Mouse (Mus musculus): ENCODE data around the gene Ppm1h. TPM values are rescaled to one million over a fixed set of nuclear protein-coding genes. Genes with fewer than 3 reads are reported as not detected.

Gene Ppm1h
- total and polyA plus RNA-seq, 3 experiments = 1.2 to 1.3 (median 1.3) TPM

DNA sequence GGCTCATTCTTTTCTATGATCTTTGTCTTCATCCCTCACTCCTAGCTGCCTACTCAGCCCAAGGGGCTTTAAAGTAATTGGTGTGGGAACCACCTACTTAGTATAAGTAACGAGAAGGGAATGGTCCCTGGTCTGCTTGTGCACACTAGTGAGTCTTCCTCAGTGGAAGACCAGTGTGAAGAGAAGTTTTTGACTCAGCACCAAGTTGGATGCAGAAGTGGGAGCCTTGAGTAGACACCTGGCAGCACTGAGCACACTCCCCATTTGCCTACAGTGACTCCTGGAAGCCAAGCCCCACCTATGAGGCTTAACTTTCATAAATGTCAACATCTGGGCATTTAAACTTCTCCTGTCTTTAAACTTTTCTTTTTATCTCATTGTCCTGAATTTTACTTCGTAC, 81.2 kb downstream of the Ppm1h start:
- Histone ChIP-seq H3K9me3 (replicated peaks; ENCODE audit: low read length) (no peaks in the 10 kb centered on the region), H3K79me2 (replicated peaks; ENCODE audit: control insufficient read depth, extremely low read depth, insufficient read depth, poor library complexity, severe bottlenecking) (no peaks in the 10 kb centered on the region), H3K4me2 (ENCODE audit: insufficient read depth, low read depth, poor library complexity, severe bottlenecking) (no peak overlapping the region), H3K4me3 (replicated peaks in 1 of 3; ENCODE audit: low read depth in 2 of 3, low read length in 2 of 3, poor library complexity in 1 of 3) (no peak overlapping the region), H3K36me3 (replicated peaks in 1 of 2; ENCODE audit: control insufficient read depth in 1 of 2, insufficient read depth in 1 of 2, low read length in 1 of 2) (no peaks in the 10 kb centered on the region), H3K27ac (ENCODE audit: insufficient read depth, low read depth) (no peak overlapping the region), H3K27me3 (replicated peaks) (peaks cover 2% of the 10 kb centered on the region), H3K9ac (ENCODE audit: insufficient read depth, low read depth) (no peak overlapping the region), H3K4me1 (ENCODE audit: control insufficient read depth in 1 of 2, insufficient read depth in 2 of 2) (peaks cover 18 to 68% of the 10 kb centered on the region in 2 experiments)
- dilution Hi-C loops (cut with MboI; ENCODE audit: extremely low pct_ligation_motif_present, extremely low pct_unique_long_range_greater_than_20kb, low sequenced_read_pairs) (no loop called here), in situ Hi-C loops (cut with MboI; ENCODE audit: low pct_ligation_motif_present, low pct_unique_long_range_greater_than_20kb, low sequenced_read_pairs) (no loop called here)
- DNase-seq (ENCODE audit: extremely low read depth) = no peak
- TF ChIP-seq CHD1 (IDR thresholded peaks at IDR 0.05; ENCODE audit: low read depth, low read length) (no peak), IRF4 (IDR thresholded peaks at IDR 0.05; ENCODE audit: low read depth, low read length) (peak; percentile 69), TCF12 (IDR thresholded peaks at IDR 0.05; ENCODE audit: low read depth, low read length) (peak; percentile 66), EP300 (IDR thresholded peaks at IDR 0.05; ENCODE audit: low read length) (peak; percentile 49; the same call in 1 of the 2 replicates)

DNA sequence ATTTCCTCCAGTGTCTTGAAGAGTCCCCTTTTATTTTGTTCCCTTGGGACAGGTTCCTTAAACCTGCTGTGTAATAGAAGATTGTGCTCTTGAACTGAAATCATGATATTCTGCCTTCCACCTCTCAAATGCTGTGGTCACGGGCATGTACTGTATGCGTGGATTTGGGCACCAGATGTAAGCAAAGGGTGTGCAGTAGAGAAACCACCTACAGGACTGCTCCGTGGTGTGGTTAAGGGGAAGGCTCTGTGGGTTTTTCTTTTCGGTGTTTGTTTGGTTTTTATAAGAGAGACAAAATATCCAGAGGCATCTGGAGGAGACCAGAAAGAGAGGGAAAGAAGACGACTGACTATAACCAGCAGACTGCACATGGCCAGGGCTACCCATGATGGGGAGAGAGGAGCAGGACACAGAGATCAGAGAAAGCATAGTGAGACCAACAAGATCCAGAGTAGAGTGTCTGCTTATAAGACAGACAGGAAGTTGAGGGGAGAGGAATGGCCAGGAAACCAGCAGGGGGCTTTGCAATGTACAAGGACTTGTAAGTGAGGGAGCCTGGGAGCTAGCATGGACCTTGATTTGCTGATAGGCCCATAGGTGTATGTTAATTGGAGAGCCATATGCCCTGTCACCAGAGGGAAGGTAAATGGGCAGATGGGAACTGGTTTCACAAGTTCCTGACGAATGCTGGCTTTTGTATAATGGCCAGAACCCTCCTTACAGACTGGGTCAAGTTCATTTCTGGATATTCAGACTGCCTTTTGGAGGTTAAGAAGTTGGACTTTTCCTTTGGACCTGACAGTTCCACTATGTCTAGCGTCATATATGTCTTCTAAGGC, 82.1 kb downstream of the Ppm1h start:
- in situ Hi-C loops (cut with MboI; ENCODE audit: low pct_ligation_motif_present, low pct_unique_long_range_greater_than_20kb, low sequenced_read_pairs) (no loop called here), dilution Hi-C loops (cut with MboI; ENCODE audit: extremely low pct_ligation_motif_present, extremely low pct_unique_long_range_greater_than_20kb, low sequenced_read_pairs) (no loop called here)
- peak overlapping the region; percentile 44; the same call in 1 of the 2 replicates for H3K4me2 ChIP-seq (ENCODE audit: insufficient read depth, low read depth, poor library complexity, severe bottlenecking)
- H3K36me3 ChIP-seq (replicated peaks in 1 of 2; ENCODE audit: control insufficient read depth in 1 of 2, insufficient read depth in 1 of 2, low read length in 1 of 2) = no peaks in the 10 kb centered on the region
- H3K27ac ChIP-seq (ENCODE audit: insufficient read depth, low read depth) = no peak overlapping the region
- H3K27me3 ChIP-seq (replicated peaks) = no peaks in the 10 kb centered on the region
- no peak for DNase-seq (ENCODE audit: extremely low read depth)
- no peak overlapping the region for H3K9ac ChIP-seq (ENCODE audit: insufficient read depth, low read depth)
- peaks cover 20 to 67% of the 10 kb centered on the region in 2 experiments for H3K4me1 ChIP-seq (ENCODE audit: control insufficient read depth in 1 of 2, insufficient read depth in 2 of 2)
- no peak overlapping the region for H3K4me3 ChIP-seq (replicated peaks in 1 of 3; ENCODE audit: low read depth in 2 of 3, low read length in 2 of 3, poor library complexity in 1 of 3)
- TF ChIP-seq BHLHE40 (IDR thresholded peaks at IDR 0.05; ENCODE audit: low read depth, low read length) (0 out of 2 replicates have a peak, but pooled peaks have one; percentile 9), ZNF384 (IDR thresholded peaks at IDR 0.05; ENCODE audit: low read depth, low read length) (no peak), CTCF (conservative IDR thresholded peaks at IDR 0.05 in 1 of 2, IDR thresholded peaks at IDR 0.05 in 1 of 2; ENCODE audit: low read depth in 2 of 2, low read length in 2 of 2) (peak in 1 of 2 experiments; percentile 3; a peak in 1 of 4 replicates)
- no peaks in the 10 kb centered on the region for H3K9me3 ChIP-seq (replicated peaks; ENCODE audit: low read length)
- no peaks in the 10 kb centered on the region for H3K79me2 ChIP-seq (replicated peaks; ENCODE audit: control insufficient read depth, extremely low read depth, insufficient read depth, poor library complexity, severe bottlenecking)

DNA sequence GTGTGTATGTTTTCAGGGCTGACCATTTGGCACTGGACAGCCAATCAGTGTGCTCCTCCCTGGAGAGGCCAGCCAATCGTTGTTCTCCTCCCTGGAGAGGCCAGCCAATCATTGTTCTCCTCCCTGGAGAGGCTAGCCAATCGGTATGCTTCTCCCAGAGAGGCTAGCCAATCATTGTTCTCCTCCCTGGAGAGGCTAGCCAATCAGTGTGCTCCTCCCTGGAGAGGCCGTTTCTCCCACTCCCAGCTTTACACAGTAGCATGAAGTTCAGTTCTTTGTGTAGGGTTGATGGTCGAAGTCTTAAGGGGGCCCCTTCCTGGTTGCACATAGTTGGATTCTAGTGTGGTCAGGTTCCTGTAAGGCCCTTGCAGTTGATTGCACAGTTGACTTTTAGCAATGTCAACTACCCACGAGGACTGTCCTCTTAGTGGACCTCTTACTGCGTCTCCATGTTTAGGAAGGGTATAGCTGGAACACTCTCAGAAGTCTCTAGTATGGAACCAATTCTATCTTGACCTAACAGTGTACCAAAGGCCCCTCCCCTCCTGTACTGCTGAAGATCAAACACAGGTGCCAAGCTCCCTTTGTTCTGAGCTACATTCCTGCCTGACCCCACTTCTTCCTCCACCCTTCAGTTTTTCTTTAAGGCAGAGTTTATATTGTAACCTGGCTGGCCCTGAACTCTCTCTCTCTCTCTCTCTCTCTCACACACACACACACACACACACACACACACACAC, 84.4 kb downstream of the Ppm1h start:
- TF ChIP-seq POLR2A (IDR thresholded peaks at IDR 0.05; ENCODE audit: low read depth, low read length) = no peak
- TF ChIP-seq CHD2 (IDR thresholded peaks at IDR 0.05; ENCODE audit: low read length) = peak; percentile 80; the same call in 1 of the 2 replicates
- no peak for TF ChIP-seq ZKSCAN1 (IDR thresholded peaks at IDR 0.05; ENCODE audit: borderline replicate concordance, low read depth, low read length)
- Histone ChIP-seq H3K27me3 (replicated peaks) (no peaks in the 10 kb centered on the region), H3K36me3 (replicated peaks in 1 of 2; ENCODE audit: control insufficient read depth in 1 of 2, insufficient read depth in 1 of 2, low read length in 1 of 2) (no peaks in the 10 kb centered on the region), H3K79me2 (replicated peaks; ENCODE audit: control insufficient read depth, extremely low read depth, insufficient read depth, poor library complexity, severe bottlenecking) (no peaks in the 10 kb centered on the region), H3K4me3 (replicated peaks in 1 of 3; ENCODE audit: low read depth in 2 of 3, low read length in 2 of 3, poor library complexity in 1 of 3) (no peak overlapping the region), H3K27ac (ENCODE audit: insufficient read depth, low read depth) (no peak overlapping the region), H3K9ac (ENCODE audit: insufficient read depth, low read depth) (no peak overlapping the region), H3K4me1 (ENCODE audit: control insufficient read depth in 1 of 2, insufficient read depth in 2 of 2) (peaks cover 16 to 53% of the 10 kb centered on the region in 2 experiments), H3K4me2 (ENCODE audit: insufficient read depth, low read depth, poor library complexity, severe bottlenecking) (no peak overlapping the region), H3K9me3 (replicated peaks; ENCODE audit: low read length) (no peaks in the 10 kb centered on the region)
- no peak for DNase-seq (ENCODE audit: extremely low read depth)
- dilution Hi-C loops (cut with MboI; ENCODE audit: extremely low pct_ligation_motif_present, extremely low pct_unique_long_range_greater_than_20kb, low sequenced_read_pairs) (no loop called here), in situ Hi-C loops (cut with MboI; ENCODE audit: low pct_ligation_motif_present, low pct_unique_long_range_greater_than_20kb, low sequenced_read_pairs) (no loop called here)
